Mouse (Mus musculus) testis, postnatal 14 days (tissue): ENCODE measurements around the gene Stfa3.
"Not testable (repeated sequence)": the region's sequence is repeated elsewhere in the genome, so short reads cannot be mapped to it uniquely, and the experiment has no call there.

Experiments
- DNase-seq: peaks from one replicate; pipeline ENCODE4 v3.0.0; 2021; ENCODE audit warnings: low spot score

Gene Stfa3

DNA sequence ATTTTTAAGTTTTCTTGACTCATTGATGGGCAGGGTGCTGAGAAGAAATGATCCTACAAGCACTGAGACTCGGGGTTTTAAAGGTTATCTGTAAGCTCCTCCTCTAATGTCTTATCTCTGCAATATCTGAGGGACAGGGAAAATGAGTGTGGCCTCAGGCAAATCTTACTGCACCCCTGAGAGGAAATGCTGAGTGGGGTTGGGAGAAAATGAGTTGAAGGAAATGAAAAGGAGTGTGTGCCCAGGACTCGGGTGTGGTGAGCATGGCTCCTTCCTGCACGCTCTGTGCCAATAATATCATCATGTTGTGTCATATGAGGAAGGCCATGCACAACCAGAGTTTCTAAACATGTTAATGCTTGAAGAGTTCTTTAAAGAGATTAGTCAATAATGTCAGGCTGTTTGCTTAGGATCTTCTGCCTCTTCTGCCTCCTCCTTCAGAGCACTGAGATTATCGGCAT, at the start of gene Stfa3:
Gene Stfa3 (minus strand): TSS at position 51 of the 461 bp plus-strand sequence.
- DNase-seq: no peak

DNA sequence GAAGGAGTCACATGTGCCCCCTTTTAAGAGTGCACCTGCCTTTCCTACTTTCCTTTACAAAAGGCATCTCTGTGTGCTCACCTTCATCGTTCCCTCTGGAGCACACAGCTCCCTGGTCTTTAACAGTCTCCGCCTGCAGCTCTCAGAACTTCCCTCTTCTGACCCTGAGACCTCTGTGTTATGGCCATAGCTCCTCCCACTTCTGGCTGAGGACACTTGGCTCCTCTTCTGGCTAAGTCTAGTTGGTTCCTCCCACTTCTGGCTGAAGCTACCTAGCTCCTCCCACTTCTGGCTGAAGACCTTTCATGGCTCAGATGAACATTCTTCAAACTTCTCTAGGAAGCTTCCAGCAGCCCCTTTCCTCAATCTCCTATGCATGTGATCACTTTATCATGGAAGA, 47.1 kb upstream of the Stfa3 start:
- DNase-seq: no peak

DNA sequence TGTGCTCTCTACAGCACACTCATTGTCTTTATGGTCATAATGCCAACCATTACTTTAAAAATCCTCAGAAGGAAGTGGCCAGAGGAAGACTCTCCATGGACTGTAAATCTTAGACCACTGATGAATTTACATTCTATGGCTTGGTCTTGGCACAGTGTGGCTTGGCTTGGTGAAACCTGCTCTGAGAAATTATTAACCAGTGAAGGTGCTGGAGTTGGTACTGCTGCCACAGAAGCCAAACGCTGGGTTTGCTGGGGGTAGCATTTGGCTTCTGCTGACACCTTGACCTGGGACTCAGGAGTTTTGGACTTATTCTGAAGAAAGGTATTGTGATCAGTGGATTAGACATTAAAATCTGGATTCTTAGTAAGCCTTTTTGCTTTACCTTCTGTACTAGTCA, 37.2 kb upstream of the Stfa3 start:
- no peak for DNase-seq

DNA sequence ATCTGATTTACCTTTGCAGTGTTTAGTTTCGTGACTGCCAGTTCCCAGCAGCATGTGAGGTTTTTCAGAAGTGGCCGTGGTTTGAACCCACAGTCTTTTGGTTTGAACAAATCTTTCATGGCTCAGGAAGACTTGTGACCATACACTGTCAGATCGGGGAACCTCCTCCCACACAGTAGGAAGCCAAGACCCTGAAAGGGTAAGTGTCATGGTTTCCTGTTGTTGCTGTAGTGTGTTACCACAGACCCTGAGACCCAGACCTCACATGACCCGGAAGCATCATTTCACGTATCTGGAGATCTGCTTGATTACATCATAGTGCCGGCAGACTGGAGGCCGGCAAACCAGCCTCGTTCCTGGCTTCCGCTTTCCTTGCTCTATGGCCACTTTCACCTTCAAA, 21.7 kb upstream of the Stfa3 start:
- no peak for DNase-seq

DNA sequence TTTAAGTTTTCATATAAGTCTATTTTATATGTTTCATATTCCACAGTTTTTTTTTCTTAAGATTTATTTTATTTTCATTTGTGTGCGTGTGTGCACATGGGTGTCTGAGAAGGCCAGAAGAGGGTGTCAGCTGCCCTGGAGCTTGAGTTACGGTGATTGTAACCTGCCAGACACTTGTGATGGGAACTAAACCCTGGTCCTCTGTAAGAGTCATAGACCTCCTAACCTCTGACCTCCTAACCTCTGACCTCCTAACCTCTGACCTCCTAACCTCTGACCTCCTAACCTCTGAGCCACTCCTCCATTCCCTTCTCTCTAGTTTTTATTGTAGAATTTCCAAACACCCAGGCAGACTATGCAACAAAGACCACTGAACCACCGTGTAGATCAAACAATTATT, 20.3 kb upstream of the Stfa3 start:
- DNase-seq: no peak

DNA sequence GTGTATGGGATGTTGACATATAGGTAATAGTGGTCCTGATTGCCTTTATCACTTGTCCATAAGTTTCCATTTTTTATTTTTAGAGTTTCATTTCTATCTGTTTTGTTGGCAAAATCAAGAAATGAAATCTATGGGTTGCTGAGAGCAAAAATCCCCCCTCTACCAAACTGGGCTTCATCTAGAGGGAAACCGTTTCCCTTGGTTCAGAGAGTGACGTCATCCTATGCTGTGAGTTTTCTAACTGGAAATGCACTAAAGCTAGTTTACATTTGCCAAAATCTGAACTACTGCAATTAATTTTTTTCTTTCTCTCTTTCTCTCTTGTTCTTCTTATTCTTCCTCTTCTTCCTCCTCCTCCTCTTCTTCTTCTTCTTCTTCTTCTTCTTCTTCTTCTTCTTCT, 19.7 kb upstream of the Stfa3 start:
- DNase-seq: no peak

DNA sequence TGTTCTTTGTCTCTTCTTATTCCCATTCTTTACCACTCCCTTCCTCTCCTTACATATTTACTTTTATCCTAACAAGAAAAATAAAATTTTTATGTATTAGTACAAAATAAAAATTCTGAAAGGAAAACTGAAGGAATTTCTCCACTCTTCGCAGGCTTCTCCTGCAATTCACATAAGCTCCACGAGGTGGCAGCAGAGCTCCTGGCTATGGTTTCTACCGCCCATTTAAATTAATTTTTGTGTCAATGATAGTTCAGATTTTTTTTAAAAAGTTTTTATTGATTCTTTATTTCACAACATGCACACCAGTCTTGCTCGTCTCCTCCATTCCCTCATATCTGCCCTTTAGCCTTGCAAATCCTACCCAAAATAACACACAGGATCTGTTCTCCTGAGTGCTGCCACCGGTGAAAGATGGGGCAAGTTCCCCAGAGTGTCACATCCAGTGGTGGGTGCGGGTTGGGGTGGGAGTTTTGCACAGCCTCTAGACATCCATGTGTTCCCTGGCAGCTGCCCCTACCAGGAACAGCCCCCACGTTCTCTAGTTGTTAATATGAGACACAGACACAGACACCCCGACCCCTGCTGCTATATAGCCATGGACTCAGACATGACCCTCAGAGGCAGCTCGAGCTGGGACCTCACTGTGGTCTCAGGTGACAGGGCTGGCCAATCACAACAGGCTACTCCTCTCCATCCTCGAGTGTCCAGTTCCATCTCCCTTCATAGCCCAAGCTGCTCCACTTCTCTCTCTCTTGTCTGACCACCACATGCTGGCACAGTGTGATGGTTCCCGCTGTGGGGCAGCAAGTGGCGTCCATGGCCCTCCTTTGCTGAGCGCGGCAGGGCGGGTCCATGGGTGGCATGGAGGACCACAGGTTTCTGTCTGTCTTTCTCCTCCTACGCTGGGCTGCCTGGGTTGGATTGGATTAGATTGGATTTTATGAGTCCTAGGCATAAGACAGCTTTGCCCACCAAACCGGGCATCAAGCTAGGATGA, 18.3 kb upstream of the Stfa3 start:
- DNase-seq: no peak

DNA sequence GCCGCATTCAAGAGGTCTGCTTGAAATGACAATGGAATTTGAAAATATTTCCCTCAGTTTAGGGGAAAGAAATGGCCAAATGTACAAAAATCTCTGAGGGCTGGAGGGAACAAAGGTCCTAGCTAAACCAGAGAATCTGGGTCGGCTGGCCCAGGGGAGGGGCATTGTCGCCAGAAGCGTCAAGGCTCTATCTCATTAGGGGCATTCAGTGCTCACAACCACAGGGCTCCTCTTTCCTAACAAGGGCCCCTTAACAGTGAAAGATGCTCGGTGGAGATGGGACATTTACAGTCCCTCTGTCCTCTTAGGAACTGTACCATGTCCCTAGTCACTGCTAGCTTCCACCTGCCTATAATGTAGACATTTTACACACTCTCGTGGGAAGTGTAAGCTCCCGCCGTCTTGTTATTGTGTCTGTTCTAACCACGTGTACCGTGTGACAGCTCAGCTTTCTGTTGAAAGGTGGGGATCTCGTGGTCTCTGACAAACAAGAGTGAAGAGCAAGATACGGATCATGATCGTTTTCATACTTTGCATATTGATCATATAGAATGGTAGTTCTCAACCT, 16.0 kb upstream of the Stfa3 start:
- no peak for DNase-seq

DNA sequence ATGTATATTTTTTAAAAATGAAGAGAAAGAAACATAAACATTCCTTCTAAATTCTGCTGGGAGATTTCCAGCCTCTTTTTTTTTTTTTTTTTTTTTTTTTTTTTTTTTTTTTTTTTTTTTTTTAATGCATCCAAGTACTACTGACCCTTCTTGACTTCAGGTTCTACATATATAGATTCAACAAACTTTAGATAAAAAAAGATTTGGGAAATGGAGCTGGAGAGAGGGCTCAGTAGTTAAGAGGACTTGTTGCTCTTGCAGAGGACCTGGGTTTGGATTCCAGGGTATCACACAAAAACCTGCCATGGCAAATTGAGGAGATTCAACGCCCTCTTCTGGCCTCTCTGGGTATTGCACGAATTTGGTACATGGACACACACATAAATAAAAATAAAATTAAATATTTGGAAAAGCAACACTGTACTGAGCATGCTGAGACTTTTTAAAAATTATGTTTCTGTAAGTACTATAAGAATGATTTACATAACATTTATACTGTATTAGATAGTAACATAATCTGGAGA, 14.8 kb upstream of the Stfa3 start:
- peak; percentile 24 for DNase-seq

DNA sequence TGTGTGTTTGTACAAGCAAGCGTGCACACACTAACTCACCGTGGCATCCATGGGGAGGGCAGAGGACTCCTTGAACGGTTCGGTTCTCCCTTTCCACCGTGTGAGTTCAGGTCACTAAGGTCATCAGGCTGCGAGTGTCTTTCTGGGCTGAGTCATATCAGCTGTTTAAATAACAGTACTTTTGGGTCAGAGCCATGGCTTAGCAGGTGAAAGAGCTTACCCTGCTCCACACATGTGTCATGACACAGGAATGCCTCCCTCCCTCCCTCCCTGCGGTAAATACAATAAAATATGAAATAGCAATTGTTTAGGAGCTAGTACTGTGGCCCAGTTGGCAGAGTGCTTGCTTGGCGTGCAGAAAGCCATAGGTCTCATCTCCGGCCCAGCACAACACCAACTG, 14.2 kb upstream of the Stfa3 start:
- DNase-seq: no peak

DNA sequence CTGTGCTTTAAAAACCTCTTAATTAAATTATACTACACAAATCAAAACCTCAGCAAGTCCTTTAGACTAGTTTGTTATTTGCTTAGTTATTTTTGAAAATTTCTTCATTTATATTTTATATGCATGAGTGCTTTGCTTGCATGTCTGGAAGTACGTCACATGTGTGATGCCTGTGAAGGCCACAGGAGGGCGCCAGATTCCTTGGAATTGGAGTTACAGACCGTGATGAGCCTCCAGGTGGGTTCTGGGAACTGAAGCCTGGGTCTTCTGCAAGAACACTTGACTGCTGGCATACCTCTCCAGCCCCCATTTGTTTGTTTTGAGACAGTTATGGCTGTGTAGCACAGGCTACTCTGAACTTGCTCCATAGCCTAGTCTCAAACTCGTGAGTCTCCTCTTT, 13.7 kb upstream of the Stfa3 start:
- peak; percentile 60 for DNase-seq

DNA sequence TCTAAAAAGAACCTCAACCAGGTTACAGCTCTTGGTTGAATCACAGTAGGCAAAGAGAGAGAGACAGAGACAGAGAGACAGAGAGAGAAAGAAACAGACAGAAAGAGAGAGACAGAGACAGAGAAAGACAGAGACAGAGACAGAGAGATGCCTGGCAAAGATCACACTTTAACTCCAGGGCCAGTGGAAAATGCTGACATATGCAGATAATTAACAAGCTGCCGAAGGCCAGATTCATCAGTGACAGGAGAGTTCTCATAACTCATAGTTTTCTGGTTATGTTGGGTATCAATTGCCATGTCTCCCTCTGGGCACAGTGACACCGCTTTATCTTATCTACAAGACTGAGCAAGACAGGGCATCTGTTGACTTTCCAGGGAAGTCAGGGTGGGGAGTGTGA, 12.7 kb upstream of the Stfa3 start:
- no peak for DNase-seq

DNA sequence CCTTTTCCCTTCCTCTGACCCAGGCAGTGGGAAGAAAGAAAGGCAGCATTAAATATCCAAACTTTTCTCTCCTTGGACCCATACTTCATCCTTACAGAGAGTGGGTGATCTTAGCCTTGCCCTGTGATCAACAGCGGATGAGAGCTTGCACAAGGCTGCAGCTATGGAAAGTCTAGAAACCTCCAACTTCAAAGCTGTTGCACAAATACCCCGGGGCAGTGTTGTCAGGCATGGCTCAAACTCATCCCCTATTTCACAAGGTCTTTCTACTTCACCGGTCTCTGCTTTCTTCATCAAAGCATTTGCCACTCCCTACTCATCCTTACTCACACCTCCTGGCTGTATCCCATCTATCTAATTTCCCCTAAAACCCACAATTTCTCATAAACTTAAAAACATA, 10.2 kb upstream of the Stfa3 start:
- no peak for DNase-seq

DNA sequence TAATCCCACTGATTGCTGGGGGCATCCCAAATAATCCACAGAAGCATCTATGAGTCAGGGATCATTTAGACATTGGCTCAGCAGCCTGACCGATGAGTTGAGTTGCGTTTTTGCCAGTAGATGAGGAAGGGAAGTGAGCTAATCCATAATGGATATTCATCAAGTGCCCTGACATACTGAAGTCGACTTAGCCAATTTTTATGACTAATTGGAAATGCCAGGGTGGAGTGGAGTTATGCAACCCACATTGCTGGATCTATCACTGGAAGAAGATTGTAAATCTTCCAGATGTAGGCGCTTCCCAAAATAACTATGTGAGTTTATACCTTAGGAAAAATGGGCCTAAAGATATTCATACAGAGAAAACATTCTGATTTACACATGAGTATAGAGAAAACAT, 8.9 kb upstream of the Stfa3 start:
- no peak for DNase-seq

DNA sequence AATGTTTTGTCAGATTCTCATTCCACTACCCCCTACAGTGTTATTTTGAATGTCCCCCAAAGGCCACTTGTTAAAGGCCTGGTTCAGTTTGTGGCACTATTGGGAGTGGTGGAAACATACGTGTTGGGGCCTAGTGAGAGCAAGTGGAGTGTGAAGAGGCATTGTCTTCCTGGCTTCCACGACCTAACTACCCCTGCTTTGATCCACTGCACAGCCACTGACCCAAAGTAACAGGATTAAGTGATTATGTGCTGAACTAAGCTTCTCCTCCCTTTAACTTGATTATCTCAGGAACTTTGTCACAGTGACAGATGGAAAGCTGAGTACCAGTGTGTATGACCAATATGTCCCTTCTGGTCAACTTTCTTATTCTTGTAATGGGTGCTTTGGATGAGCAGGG, 5.2 kb upstream of the Stfa3 start:
- DNase-seq: no peak

DNA sequence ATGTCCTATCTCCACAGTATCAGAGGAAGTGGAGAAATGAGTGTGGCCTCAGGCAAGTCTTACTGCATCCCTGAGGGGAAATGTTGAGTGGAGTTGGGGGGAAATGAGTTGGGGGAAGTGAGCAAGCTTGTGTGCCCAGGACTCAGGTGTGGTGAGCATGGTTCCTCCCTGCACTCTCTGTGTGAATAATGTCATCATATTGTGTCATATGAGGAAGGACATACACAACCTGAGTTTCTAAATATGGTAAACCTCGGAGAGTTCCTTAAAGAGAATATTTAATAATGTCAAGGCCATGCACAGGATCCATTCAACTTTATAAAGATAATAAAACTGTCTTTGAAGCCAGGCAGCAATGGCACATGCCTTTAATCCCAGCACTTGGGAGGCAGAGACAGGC, 34.2 kb downstream of the Stfa3 start:
- not testable (repeated sequence) for DNase-seq

DNA sequence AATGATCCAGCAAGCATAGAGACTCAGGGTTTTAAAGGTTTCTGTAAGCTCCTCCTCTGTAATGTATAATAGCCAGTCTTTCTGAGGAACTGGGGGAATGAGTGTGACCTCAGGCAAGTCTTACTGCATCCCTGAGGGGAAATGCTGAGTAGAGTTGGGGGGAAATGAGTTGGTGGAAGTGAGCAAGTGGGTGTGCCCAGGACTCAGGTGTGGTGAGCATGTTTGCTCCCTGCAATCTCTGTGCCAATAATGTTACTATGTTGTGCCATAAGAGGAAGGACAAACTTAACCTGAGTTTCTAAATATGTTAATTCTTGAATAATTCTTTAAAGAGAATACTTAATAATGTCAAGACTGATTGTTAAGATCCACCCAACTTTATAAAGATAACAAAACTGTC, 46.8 kb downstream of the Stfa3 start, which contains the start of gene Stfa2:
Gene Stfa2 (minus strand): TSS at position 101 of the 400 bp plus-strand sequence.
- no peak for DNase-seq
